Mouse (Mus musculus): Measurements from ENCODE around the gene Hmgcll1. TPM values are rescaled to one million over a fixed set of nuclear protein-coding genes. Genes with fewer than 3 reads are reported as not detected.

The Hmgcll1 gene
- total RNA-seq, 1 experiment from 2014 or later: 1.4 TPM

- ATAC-seq (ENCODE audit: extremely low read depth, insufficient number of reproducible peaks, low FRiP score, poor library complexity, severe bottlenecking): no peak
Measured at GRCm38 (mm10) chr9:76179221-76179620, 164.6 kb downstream of the Hmgcll1 start.

Other genes starting within 250 kb of the Hmgcll1 start
- gene Bmp5, start 239.5 kb upstream of the Hmgcll1 start, total RNA-seq (2017): not detected in 2 replicates
- gene Gfral, start 198.8 kb downstream of the Hmgcll1 start, total RNA-seq (2017): not detected in 2 replicates